Mouse (Mus musculus) C3H10T1/2 (cell line): ENCODE results near the gene Riok1. TPM values are rescaled to one million over a fixed set of nuclear protein-coding genes. Genes with fewer than 3 reads are reported as not detected.

ENCODE experiments used
- polyA plus RNA-seq, 2 experiments: library from polyadenylated mRNA; unstranded; fragments of >200 nt; fragmentation: generic; extraction: Trizol; gene quantifications; one replicate each; pipeline ENCODE4 v1.2.1; 2012; ENCODE audit warnings: missing spikeins in 2 of 2

Riok1 gene
- 10 to 100 TPM in 1 of 2 experiments, 1 to 10 TPM in 1; 1.5 to 10.5 TPM for polyA plus RNA-seq

DNA sequence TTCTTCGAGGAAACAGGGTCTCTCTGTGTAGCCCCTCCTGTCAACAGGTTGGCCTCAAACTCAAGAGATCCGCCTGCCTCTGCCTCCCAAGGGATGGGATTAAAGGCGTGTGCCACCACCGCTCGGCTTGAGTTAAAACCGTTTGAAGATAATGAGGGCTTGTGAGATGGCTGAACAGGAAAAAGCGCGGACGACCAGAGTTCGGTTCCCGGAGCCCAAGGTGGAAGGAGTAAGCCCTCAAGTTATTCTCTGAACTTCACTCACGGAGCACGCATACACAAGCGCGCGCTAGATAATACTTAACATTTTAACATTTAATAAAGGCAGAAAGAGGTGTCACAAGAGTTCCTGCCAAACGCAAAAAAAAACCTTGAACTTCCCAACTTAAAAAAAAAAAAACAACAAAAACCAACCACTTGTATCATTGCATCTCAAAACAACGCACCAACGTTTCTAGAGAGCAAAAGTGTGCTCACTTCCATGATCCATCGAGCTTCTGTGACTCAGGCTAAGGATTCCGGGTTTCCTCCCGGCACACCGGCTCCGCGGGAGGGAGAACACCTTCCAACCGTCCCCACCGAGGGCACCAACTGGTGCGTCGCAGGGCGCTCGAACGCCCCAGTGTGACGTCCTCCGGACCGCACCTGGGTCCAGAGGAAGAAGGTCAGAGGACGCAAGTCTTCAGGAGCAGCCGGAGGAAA is at the start of gene Riok1:
Riok1 (plus strand) TSS at position 653 of the 701 bp plus-strand sequence.

DNA sequence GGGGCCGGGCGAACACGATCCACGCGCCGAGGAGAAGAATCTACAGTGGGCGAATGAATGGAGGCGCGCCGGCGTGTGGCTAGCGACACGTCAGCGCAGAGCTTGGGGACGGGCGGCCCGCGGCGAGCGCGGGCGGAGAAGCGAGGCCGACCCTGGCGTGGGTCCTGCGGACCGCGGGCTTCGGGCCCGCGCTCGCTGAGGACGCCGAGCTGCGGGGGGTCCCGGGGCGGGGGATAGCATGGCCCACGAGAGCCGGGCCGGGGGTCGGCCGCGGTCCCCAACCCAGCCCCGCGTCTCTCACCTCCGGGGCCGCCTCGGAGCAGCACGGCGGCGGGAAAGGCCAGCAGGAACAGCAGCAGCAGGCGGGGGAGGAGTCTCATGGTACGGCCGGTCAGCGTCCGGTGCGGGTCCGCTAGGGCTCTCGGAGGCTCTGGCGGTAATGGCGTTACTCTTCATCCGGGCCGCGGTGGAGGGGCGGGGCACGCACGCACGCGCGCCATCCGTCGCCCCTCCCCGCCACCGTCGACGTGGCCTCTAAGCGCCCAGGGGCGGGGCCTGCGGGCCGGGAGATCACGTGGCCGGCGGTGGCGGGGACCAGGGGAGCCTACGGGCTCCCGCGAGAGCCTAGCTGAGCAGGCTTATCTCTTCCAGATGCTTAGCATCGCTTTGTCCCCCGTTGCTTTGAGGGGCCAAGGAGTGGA is 42.9 kb upstream of the Riok1 start, which contains the start of gene Ssr1:
Ssr1 (minus strand) TSS at position 514 of the 701 bp plus-strand sequence.

DNA sequence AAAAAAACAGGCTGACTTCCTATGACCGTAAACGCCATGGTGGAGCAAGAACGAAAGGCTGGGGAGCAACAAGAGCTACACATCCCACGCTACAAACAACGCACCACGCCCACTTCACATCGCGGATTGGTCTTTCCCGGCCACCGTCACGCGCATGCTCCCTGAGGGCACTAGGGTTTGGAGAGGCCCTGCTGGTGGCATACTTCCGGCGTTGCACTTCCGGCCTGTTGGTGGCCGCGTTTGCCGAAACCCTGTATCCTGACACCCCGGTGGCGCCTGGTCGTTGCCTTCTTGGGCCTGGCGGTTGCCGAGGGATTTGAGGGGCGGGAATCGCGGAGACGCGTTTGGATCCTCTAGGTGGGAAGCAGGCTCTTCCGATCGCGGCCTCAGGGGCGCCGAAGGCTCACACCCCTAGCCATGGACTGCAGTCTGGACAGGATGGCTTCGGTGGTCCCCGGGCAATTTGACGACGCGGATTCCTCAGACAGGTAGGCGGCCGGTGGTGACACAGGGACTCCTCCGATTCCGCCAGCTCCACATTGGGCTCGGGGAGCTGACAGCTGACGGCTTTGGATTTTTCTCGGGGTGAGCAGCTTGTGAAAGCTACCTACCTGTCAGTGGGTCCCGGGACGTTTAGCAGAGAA is 371 bp downstream of the Riok1 start, which contains the start of gene Cage1:
Cage1 (minus strand) TSS at position 26 of the 644 bp plus-strand sequence.

Other genes starting within 250 kb of the Riok1 start
- 10 to 100 TPM in 1 of 2 experiments, 1 to 10 TPM in 1; 8.5 to 28.8 TPM for gene Ssr1, start 42.8 kb upstream of the Riok1 start, polyA plus RNA-seq
- under 1 TPM; 0.05 to 0.47 TPM for gene Cage1, start 74 bp downstream of the Riok1 start, polyA plus RNA-seq
- not detected for gene Dsp, start 114.3 kb downstream of the Riok1 start, polyA plus RNA-seq
- 1 to 10 TPM; 2.3 to 10.0 TPM for gene Snrnp48, start 167.9 kb downstream of the Riok1 start, polyA plus RNA-seq